Mouse (Mus musculus) A20 (cell line): Measurements from ENCODE around the gene Cyp3a57.
A peak's percentile ranks its signal among the peaks of the same experiment; 100 is the strongest.
"Not testable (repeated sequence)": the region's sequence is repeated elsewhere in the genome, so short reads cannot be mapped to it uniquely, and the experiment has no call there.

ENCODE experiments used
- DNase-seq: peaks from one replicate; pipeline ENCODE4 v3.0.0-alpha.2; 2011; ENCODE audit warnings: low read depth, low spot score

Gene Cyp3a57

DNA sequence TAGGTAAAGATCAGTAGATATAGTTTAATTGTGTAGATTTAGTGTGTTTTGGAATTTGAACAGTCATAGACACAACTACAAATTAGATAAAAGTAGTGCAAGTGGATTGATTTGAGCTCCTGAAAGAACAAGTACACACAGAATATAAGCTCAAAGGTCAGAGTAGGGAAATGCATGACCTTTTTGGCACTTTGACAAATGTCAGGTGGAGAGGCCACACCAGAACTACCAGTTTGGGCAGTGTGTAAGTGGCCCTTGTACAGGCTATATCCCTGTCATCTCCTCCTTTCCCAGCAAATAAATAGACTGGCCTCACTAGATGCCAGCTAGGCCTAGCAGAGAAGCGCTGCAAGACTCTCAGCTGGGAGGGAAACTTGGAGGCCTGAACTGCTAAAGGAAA, at the start of gene Cyp3a57:
TSS of gene Cyp3a57 (plus strand) at position 339 of the 400 bp plus-strand sequence.
- no peak for DNase-seq

DNA sequence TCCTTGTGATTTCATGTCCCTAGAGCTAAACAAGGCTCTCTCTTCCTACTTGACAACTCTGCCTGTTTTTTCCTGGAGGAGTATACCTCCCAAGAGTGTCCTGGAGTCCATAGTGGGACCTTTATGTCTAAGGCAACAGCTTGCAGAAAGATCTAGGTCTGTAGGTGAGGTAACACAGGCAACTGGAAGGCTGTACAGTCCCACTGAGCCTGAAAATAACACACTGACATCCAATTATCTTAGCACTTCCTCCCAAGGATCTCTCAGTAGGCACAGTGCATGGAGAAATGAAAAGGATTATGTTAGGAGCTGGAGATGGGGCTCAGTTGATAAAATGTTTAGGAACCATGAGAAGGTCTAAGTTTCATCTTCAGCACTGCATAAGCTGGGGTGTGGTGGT, 44.6 kb upstream of the Cyp3a57 start:
- DNase-seq = no peak

DNA sequence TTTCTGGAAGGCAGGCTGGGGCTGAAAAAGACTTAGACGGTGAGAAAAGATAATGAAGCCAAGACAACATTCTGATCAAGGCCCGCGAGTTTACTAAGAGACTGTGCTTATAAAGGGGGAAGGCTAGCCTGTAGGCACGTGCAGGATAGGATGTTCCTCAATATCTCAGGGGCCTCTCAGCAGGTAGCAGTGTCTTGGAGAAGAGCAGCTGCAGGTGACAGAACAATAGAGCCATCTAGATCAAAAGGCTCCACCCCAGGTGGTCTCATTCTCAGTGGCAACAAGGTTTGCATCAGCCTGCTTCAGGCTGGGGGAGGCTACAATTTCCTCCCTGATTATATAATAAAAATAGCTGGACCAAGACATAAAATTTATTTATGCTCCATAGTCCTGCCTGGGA, 43.3 kb upstream of the Cyp3a57 start:
- not testable (repeated sequence) for DNase-seq

DNA sequence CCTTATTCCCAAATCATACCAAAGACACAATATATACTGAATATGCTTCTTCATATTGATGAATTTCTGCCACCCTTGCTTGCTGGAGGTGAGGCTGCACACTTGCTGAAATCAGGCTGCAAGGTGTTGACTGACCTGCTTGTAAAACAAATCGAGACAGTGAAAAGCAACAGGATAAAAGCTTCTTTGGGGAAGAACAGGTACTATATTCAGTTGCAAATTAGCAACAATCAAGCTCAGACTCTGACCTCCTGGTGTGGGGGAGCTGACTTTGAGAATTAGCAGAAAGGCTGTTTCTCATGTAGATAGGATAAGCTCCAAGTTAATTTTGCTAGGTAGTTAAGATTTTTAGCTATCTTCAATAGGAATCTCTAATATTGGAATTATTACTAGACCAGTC, 42.7 kb upstream of the Cyp3a57 start:
- no peak for DNase-seq

DNA sequence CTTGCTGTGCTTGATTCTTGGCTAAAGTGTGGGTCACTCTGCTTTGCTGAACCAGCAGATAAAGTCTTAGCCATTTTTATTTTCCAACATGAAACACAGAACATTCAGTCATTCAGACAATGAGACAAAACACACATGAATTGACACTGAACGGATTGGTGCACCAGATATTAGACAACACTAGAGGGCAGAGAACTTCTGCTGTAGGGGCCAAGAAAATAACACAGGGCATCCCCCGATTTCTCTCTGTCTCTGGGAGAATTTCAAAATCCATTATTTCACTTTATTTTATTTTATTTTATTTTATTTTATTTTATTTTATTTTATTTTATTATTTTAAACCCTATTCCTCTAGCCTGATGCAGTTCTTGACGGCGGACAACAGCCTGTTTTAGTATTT, 38.1 kb upstream of the Cyp3a57 start:
- not testable (repeated sequence) for DNase-seq

DNA sequence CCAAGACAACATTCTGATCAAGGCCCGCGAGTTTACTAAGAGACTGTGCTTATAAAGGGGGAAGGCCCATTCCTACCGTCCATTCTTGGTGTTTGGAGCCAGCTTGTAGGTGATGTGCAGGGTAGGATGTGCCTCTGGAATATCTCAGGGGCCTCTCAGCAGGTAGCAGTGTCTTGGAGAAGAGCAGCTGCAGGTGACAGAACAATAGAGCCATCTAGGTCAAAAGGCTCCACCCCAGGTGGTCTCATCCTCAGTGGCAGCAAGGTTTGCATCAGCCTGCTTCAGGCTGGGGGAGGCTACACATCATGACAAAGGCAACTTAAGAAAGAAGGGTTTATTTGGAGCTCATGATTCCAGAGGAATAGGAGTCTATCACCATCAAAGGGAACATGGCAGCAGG, 37.3 kb upstream of the Cyp3a57 start:
- not testable (repeated sequence) for DNase-seq

DNA sequence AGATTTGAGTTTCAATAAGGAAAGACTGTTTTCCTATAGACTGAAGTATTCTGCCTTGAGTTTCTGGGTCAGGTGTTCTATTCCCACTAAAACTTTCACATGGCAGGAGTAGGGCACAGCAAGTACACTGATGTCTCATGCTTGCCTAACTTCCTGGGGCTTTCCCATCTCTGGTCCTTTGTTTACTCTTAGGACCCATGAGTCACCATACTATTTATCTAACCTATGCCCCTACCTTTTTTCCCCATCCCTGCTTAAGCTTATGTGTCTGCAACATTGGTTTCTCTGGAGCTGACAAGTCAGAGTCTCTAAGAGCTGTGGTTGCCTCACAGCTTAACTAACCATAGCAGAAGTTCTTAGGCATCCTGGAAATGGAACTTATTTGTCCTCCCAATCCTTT, 31.2 kb upstream of the Cyp3a57 start:
- no peak for DNase-seq

DNA sequence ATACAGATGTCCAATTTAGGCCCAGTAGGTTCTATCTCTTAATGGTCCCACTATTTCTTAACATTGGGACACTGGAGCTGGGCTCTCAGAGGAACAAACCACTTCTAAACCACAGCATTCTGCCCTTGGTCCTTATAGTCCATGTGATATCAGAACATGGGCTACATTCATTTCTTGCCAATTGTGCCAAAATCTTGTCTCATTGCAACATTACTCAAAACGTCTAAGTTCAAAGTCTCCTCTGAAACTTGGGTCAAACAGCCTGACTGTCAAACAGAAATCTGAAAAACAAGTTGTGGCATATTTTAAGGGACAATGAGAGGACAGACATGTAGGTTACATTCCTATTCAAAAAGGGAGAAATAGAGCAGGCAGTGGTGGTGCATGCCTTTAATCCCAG, 27.9 kb upstream of the Cyp3a57 start:
- no peak for DNase-seq

DNA sequence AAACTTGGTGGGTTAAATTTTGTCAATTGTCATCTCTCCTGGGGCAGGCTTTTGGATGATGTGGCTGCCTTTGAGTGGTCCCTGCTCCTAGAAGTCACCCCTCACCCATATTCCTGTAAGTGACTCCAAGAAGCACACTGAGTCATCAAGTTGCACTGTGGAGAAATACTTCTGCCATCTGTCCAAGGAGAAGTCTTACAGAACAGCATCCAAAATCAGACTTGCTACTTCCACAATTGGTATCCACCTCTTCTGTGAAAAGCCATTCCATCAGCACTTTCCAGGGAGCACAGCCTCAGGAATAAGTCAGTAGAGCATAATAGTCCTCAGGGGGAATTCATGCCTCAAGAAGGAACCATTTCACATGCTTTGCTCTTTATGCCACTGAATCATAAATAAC, 6.3 kb upstream of the Cyp3a57 start:
- DNase-seq = not testable (repeated sequence)

DNA sequence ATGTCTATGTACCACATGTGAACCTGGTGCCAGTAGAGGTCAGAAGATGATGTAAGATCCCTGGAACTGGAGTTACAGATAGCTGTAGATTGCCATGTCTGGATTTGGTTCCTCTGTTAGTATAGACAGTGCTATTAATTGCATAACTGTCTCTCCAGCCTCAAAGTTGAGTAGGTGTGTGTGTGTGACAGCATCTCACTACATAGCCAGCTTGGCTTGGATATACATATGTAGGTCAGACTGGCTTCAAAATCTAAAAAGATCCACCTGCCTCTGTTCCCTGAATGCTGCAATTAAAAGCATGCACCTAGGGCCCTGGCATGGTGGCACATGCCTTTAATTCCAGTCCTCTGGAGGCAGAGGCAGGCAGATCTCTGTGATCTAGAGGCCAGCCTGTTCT, 4.6 kb downstream of the Cyp3a57 start:
- no peak for DNase-seq

DNA sequence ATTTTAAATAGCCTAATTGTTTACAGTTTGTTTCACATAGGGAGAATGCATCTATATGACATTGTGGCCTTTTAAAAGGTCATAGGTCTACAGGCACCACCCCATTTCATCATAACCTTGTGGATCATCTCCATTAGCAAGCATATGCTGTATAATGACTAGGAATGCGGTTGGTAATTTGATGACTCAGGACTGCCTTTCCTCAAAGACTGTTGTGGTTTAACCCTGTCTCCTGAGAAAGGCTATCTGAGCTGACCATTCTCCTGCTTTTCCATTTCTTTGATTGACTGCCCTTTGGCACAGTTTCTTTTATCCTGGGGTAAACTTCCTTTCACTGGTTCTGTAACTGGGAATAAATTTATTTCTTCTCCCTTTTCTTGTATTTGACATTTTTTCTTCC, 8.0 kb downstream of the Cyp3a57 start:
- no peak for DNase-seq

DNA sequence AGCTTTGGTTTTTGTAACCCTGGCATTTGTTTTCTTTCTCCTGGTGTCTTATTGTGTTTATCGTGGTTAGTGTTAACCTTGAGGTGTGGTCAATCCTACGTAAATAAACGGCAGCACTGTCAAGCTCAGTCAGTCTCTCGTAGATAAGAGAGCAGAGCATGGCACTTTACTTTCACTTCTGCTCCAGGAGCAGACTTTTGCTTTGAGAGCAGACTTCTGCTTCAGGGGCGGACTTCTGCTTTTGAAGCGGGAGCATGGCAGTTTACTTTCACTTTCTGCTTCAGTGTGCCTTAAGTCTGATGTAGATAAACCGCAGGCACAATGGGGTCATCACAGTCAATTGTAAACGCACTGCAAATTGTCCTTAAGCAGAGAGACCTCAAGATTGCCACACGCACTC, 70.3 kb downstream of the Cyp3a57 start:
- peak; percentile 91 for DNase-seq

DNA sequence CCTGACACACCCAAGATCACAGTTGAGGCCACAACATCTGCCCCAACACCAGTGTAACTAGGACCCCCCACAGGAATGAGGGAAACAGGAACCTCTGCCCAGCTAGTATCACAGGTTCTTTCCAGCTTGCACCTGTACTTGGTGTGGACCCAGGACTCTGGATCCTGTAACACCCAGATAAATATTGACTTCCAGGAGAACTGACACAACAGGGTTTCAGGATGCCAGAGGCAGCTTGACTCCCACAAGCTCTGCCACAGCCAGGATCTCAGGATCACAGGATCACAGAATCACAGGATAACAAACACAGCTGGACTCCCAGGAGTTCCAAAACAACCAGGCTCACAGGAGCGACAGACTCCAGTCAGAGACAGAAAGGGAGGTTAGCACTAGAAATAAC, 77.2 kb downstream of the Cyp3a57 start:
- no peak for DNase-seq

DNA sequence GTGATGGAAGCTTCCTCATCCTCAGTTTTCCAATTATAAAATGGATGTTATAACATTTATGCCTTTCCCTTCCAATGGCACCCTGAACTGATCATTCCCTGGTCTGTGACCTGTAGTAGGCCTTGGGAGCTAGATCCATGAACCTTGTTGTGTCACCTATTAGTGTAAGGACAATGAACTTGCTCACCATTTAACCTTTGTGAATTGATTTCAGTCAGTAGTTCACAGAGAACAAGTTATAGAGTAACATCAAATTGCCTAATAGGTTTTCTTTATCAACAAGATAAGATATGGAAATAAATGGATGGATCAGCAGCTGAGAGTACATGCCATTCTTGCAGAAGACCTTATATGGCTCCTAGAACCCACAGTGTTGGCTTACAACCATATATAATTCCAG, 85.9 kb downstream of the Cyp3a57 start:
- no peak for DNase-seq

DNA sequence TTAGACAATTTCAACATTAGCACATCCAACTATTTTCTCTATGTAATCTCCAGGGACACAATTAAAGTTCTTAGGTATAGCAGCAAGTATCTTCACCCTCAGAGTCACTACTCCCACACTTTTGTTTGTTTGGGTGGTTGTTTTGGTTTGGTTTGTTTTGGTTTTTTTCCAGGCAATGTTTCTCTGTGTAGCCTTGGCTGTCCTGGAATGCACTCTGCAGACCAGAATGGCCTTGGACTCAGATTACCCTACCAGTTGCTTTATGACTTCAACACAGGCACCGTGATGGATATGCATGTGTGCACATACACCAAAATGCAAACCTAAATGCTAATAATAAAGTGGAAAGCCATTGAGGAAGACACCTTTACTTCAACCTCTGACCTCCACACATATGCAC, 88.6 kb downstream of the Cyp3a57 start:
- DNase-seq = no peak
